Comparison of ENCODE assay signal across 32 mouse cellular contexts in the genomic region with DNA sequence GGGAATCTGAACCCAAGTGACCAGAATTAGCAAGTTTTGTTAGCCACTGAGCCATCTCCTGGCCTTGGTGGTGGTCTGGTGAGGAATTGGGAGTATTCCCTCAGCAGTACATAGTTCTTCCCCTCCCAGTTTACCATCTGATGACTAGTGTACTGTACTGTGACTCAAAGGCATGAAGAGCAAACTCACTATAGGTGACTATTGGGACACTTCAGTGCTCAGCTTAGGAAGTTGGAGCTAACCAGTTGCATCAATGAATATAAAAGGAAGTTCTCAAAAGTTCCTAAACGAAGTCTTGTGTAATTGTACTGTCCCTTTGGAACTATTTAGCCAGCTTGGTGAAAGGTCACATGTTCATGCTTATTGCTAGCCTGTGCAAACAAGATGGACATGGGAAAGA. TPM values are rescaled to one million over a fixed set of nuclear protein-coding genes. Genes with fewer than 3 reads are reported as not detected.
DNase-seq lines count a peak whose midpoint lies in the region; ATAC-seq lines count a peak whose summit lies in the region.
"Had no signal": no experiment of that assay in that cellular context is flagged by ENCODE, and none has a peak within 500 bp of the region (broad histone marks: within the 10 kb centered on the region; RNA-seq: fewer than 3 reads in every experiment).

No protein-coding gene starts in this region.

- 43% methylated on average over 1 of the region's 1 CpGs for WGBS in liver, embryonic 16.5 days (ENCODE audit: insufficient replicate concordance)
- WGBS in liver, embryonic 12.5 days (ENCODE audit: insufficient replicate concordance) = 61% methylated on average over 1 of the region's 1 CpGs

- peaks cover 44% of the 10 kb centered on the region for H3K36me3 ChIP-seq in liver, embryonic 16.5 days (ENCODE audit: control insufficient read depth, insufficient read depth)
- peaks cover 61% of the 10 kb centered on the region for H3K36me3 ChIP-seq in liver, embryonic 12.5 days

- H3K27me3 ChIP-seq in liver, embryonic 16.5 days (ENCODE audit: control insufficient read depth, insufficient read depth, low read depth, low read length) = peaks cover 34% of the 10 kb centered on the region
- H3K27me3 ChIP-seq in liver, embryonic 12.5 days (replicated peaks) = peaks cover 40% of the 10 kb centered on the region
- H3K27me3 ChIP-seq: CH12.LX had no signal

- 0 out of 2 replicates have a peak, but pooled peaks have one; percentile 14 for ATAC-seq in liver, embryonic 16.5 days (ENCODE audit: low read depth)
- ATAC-seq in liver, embryonic 12.5 days = no peak
- peak; percentile 50 for ATAC-seq in granulocyte monocyte progenitor cell, adult 5-6 weeks (replicated peaks; ENCODE audit: poor library complexity, severe bottlenecking)
- ATAC-seq: forebrain, embryonic 14.5 days; forebrain, postnatal 0 days; hindbrain, embryonic 16.5 days had no signal

- H3K4me3 ChIP-seq in liver, embryonic 16.5 days (ENCODE audit: low read depth, low read length) = no peak overlapping the region
- no peak overlapping the region for H3K4me3 ChIP-seq in liver, embryonic 12.5 days
- H3K4me3 ChIP-seq: embryonic facial prominence, embryonic 12.5 days; embryonic facial prominence, embryonic 15.5 days; heart, embryonic 12.5 days; heart, embryonic 15.5 days; hindbrain, embryonic 10.5 days; hindbrain, embryonic 13.5 days had no signal

- peaks cover 5% of the 10 kb centered on the region for H3K4me1 ChIP-seq in liver, embryonic 16.5 days (ENCODE audit: control insufficient read depth, low read depth, low read length)
- peaks cover 10% of the 10 kb centered on the region for H3K4me1 ChIP-seq in liver, embryonic 12.5 days

- no peak overlapping the region for H3K4me2 ChIP-seq in liver, embryonic 16.5 days (ENCODE audit: low read depth, low read length)
- H3K4me2 ChIP-seq in liver, embryonic 12.5 days = no peak overlapping the region
- H3K4me2 ChIP-seq: embryonic facial prominence, embryonic 12.5 days; embryonic facial prominence, embryonic 15.5 days; heart, embryonic 12.5 days; heart, embryonic 15.5 days; hindbrain, embryonic 13.5 days had no signal

- H3K9ac ChIP-seq in liver, embryonic 16.5 days (ENCODE audit: low read depth, low read length) = no peak overlapping the region
- no peak overlapping the region for H3K9ac ChIP-seq in liver, embryonic 12.5 days
- H3K9ac ChIP-seq: embryonic facial prominence, embryonic 12.5 days; embryonic facial prominence, embryonic 15.5 days; forebrain, postnatal 0 days; heart, embryonic 12.5 days; heart, embryonic 15.5 days; hindbrain, embryonic 13.5 days had no signal

- no peaks in the 10 kb centered on the region for H3K9me3 ChIP-seq in liver, embryonic 16.5 days (replicated peaks; ENCODE audit: control insufficient read depth, low read length)
- H3K9me3 ChIP-seq in liver, embryonic 12.5 days (replicated peaks) = no peaks in the 10 kb centered on the region
- H3K9me3 ChIP-seq: embryonic facial prominence, embryonic 12.5 days; embryonic facial prominence, embryonic 15.5 days; G1E; heart, embryonic 12.5 days; heart, embryonic 15.5 days; hindbrain, embryonic 10.5 days; hindbrain, embryonic 13.5 days had no signal

- peak; percentile 45 for DNase-seq in lung, postnatal 25 days (ENCODE audit: low spot score)
- DNase-seq in lung, postnatal 36 days = no peak
- DNase-seq in cerebellum, adult 9-11 months = no peak
- no peak for DNase-seq in layer of hippocampus, postnatal 14 days (ENCODE audit: low spot score in 2 of 2)
- DNase-seq: adrenal gland, adult 8-10 months; adrenal gland, postnatal 25 days; B cell, adult 2 months; cerebellum, adult 18-20 months; cerebellum, adult 9-10 months; cerebellum, postnatal 25 days; forebrain, postnatal 0 days; gastrocnemius, postnatal 10 days; gastrocnemius, postnatal 36 days; heart, adult 11 months; heart, postnatal 10 days; heart, postnatal 36 days had no signal

- no peak overlapping the region for H3K27ac ChIP-seq in liver, embryonic 16.5 days (ENCODE audit: low read length)
- H3K27ac ChIP-seq in liver, embryonic 12.5 days = no peak overlapping the region
- H3K27ac ChIP-seq: embryonic facial prominence, embryonic 12.5 days; embryonic facial prominence, embryonic 15.5 days; heart, embryonic 15.5 days; hindbrain, embryonic 10.5 days; hindbrain, embryonic 13.5 days had no signal

RNA-seq across cellular contexts. Expression of gene L3mbtl1, which starts 3.7 kb away (rescaled TPM):
- 0.04 TPM in 1 of 2 replicates, not detected in the other for polyA plus RNA-seq in liver, embryonic 16.5 days (2015; fragmentation: Nextera tagmentation; extraction: Ambion mirVana)
- 0.06 and 0.08 TPM in 2 replicates for polyA plus RNA-seq in liver, embryonic 12.5 days (2016; fragmentation: Nextera tagmentation; extraction: Ambion mirVana)
- not detected in 2 replicates for total RNA-seq in granulocyte monocyte progenitor cell, adult 5-6 weeks (2014; fragmentation: Nextera tagmentation)
- not detected in 2 replicates for total RNA-seq in granulocyte monocyte progenitor cell, adult 5-6 weeks (2017)
- 10 to 100 TPM; 18.8 to 23.3 TPM for total RNA-seq in layer of hippocampus, postnatal 14 days (2021)
- total RNA-seq: CH12.LX; common myeloid progenitor, adult 5-6 weeks; G1E; gastrocnemius, postnatal 36 days; heart, adult 8-10 months; heart, postnatal 10 days; heart, postnatal 36 days had no signal
- polyA plus RNA-seq: G1E; heart, embryonic 12.5 days; heart, embryonic 15.5 days had no signal

RNA-seq across cellular contexts. Expression of gene Srsf6, which starts 8.2 kb away (rescaled TPM):
- polyA plus RNA-seq in liver, embryonic 16.5 days (2015; fragmentation: Nextera tagmentation; extraction: Ambion mirVana) = 73.7 and 77.4 TPM in 2 replicates
- polyA plus RNA-seq in liver, embryonic 12.5 days (2016; fragmentation: Nextera tagmentation; extraction: Ambion mirVana) = 168 and 174 TPM in 2 replicates
- total RNA-seq in granulocyte monocyte progenitor cell, adult 5-6 weeks (2014; fragmentation: Nextera tagmentation) = 240 and 262 TPM in 2 replicates
- 224 and 259 TPM in 2 replicates for total RNA-seq in granulocyte monocyte progenitor cell, adult 5-6 weeks (2017)
- total RNA-seq in layer of hippocampus, postnatal 14 days (2021) = 100 to 1,000 TPM; 116 to 118 TPM

RNA-seq across cellular contexts. Expression of gene Sgk2, which starts 47.6 kb away (rescaled TPM):
- polyA plus RNA-seq in liver, embryonic 16.5 days (2015; fragmentation: Nextera tagmentation; extraction: Ambion mirVana) = 4.6 and 5.8 TPM in 2 replicates
- 2.7 and 3.0 TPM in 2 replicates for polyA plus RNA-seq in liver, embryonic 12.5 days (2016; fragmentation: Nextera tagmentation; extraction: Ambion mirVana)
- total RNA-seq in granulocyte monocyte progenitor cell, adult 5-6 weeks (2014; fragmentation: Nextera tagmentation) = not detected in 2 replicates
- total RNA-seq in granulocyte monocyte progenitor cell, adult 5-6 weeks (2017) = not detected in 2 replicates
- 1 to 10 TPM; 1.8 to 1.9 TPM for total RNA-seq in layer of hippocampus, postnatal 14 days (2021)
- total RNA-seq: CH12.LX; forebrain, postnatal 0 days; G1E; gastrocnemius, postnatal 10 days; gastrocnemius, postnatal 36 days; heart, adult 8-10 months; heart, postnatal 36 days had no signal
- polyA plus RNA-seq: embryonic facial prominence, embryonic 15.5 days; forebrain, embryonic 11.5 days; forebrain, embryonic 14.5 days; G1E; heart, embryonic 15.5 days; hindbrain, embryonic 10.5 days had no signal

Comparison
In these comparisons a context has a peak if more than half of its experiments do, and no peak if none do; other contexts are left out.
1. RNA of gene L3mbtl1, which starts 3.7 kb away (total RNA-seq): 18.8 to 23.3 TPM in layer of hippocampus, postnatal 14 days; not detected in granulocyte monocyte progenitor cell, adult 5-6 weeks; every median in the first group is over 10 times any median in the second.